Mouse (Mus musculus): ENCODE results near the gene Tm6sf1. TPM values are rescaled to one million over a fixed set of nuclear protein-coding genes. Genes with fewer than 3 reads are reported as not detected.
A peak's percentile ranks its signal among the peaks of the same experiment; 100 is the strongest.
"Not testable (repeated sequence)": the region's sequence is repeated elsewhere in the genome, so short reads cannot be mapped to it uniquely, and the experiment has no call there.

Gene Tm6sf1
- 37.1 and 43.4 TPM in 2 replicates for polyA plus RNA-seq (2012; rRNA removed)

DNA sequence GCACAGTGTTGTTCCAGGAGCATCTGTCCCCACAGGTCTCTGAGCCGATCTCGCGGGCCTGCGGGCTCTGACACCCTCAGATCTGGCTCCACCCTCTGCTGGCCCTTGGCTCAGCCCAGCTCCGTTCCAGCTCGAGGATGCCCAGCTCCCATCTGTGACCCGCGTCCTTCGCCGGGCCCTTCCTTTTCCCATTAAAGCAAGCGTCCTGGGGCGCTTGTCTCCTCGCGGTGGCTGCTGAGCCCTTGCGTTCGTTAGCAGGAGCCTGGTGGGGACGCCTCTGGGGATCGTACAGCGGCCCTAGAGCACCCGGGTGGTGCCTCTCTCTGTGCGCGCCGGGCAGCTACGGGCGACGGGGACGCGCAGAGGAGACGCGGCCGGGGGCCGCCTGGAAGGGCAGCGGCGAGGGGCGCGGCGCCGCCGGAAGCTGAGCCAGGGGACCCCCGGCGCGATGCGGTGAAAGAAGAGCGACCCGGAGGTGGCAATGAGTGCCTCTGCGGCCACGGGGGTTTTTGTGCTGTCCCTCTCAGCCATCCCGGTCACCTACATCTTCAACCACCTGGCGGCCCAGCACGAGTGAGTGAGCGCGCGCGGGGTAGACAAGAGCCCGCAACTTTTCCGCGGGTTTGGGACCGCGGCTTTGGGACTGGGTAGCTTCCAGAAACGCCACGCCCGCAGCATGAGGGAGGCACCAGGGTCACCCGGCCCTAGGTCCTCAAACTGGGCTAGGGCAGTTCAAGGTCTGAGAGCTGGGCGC lies at the start of gene Tm6sf1:
TSS of gene Tm6sf1 (plus strand) at position 34 of the 754 bp plus-strand sequence.
- TF ChIP-seq POLR2A (IDR thresholded peaks at IDR 0.05; ENCODE audit: extremely low read depth, insufficient read depth, low read length) = peak; percentile 36; the same call in 1 of the 2 replicates
- TF ChIP-seq CTCF (IDR thresholded peaks at IDR 0.05; ENCODE audit: extremely low read depth, insufficient read depth, low read length) = no peak
- Histone ChIP-seq H3K4me1 (ENCODE audit: control insufficient read depth, insufficient read depth, low read length) (peaks cover 9% of the 10 kb centered on the region), H3K27ac (ENCODE audit: insufficient read depth, low read length) (peak within 1 kb of the TSS; percentile 1), H3K4me3 (ENCODE audit: insufficient read depth, low read length) (peak within 1 kb of the TSS; percentile 53)

DNA sequence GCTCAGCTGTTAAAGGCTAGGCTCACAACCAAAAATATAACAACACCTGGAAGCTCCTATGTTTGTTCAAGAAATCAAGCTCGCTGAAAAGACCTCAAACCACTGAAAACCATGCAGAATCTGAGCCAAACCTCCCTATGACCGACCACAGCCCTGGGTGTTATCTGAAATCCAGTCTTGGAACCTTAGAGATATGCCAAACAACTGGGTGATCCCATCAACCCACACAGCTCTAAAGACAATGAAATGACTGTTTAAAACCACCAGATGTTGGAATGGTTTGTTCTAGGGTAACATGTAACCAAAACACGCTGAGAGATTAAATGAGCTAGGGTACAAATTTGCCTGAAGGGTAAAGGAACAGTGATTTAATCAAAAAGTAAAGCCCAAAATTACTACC lies 33.9 kb upstream of the Tm6sf1 start:
- no peak overlapping the region for H3K4me3 ChIP-seq (ENCODE audit: insufficient read depth, low read length)
- peaks cover 9% of the 10 kb centered on the region for H3K4me1 ChIP-seq (ENCODE audit: control insufficient read depth, insufficient read depth, low read length)
- H3K27ac ChIP-seq (ENCODE audit: insufficient read depth, low read length) = no peak overlapping the region; the same call in 1 of the 2 replicates
- TF ChIP-seq CTCF (IDR thresholded peaks at IDR 0.05; ENCODE audit: extremely low read depth, insufficient read depth, low read length) (no peak), POLR2A (IDR thresholded peaks at IDR 0.05; ENCODE audit: extremely low read depth, insufficient read depth, low read length) (no peak)

DNA sequence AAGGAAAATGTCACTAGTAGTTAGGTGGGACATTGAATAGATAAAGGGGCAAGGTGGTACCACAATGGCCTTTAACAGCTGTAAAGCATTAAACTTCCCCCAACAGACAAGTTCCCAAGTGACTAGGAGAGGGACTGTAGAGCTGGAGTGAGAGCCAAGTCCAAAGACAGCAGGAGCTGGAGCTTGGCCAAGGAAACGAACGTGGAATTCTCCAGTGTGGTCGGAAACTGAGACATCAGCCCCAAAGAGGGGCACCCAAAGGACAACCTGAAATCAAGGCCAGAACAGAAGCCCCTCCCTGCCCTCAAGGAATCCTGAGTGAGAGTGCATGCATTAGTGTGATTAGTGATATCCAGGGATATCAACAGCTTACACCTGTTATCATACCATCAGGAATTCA lies 33.4 kb upstream of the Tm6sf1 start:
- Histone ChIP-seq H3K4me3 (ENCODE audit: insufficient read depth, low read length) (no peak overlapping the region), H3K4me1 (ENCODE audit: control insufficient read depth, insufficient read depth, low read length) (peaks cover 9% of the 10 kb centered on the region), H3K27ac (ENCODE audit: insufficient read depth, low read length) (no peak overlapping the region)
- TF ChIP-seq POLR2A (IDR thresholded peaks at IDR 0.05; ENCODE audit: extremely low read depth, insufficient read depth, low read length) = no peak
- no peak for TF ChIP-seq CTCF (IDR thresholded peaks at IDR 0.05; ENCODE audit: extremely low read depth, insufficient read depth, low read length)

DNA sequence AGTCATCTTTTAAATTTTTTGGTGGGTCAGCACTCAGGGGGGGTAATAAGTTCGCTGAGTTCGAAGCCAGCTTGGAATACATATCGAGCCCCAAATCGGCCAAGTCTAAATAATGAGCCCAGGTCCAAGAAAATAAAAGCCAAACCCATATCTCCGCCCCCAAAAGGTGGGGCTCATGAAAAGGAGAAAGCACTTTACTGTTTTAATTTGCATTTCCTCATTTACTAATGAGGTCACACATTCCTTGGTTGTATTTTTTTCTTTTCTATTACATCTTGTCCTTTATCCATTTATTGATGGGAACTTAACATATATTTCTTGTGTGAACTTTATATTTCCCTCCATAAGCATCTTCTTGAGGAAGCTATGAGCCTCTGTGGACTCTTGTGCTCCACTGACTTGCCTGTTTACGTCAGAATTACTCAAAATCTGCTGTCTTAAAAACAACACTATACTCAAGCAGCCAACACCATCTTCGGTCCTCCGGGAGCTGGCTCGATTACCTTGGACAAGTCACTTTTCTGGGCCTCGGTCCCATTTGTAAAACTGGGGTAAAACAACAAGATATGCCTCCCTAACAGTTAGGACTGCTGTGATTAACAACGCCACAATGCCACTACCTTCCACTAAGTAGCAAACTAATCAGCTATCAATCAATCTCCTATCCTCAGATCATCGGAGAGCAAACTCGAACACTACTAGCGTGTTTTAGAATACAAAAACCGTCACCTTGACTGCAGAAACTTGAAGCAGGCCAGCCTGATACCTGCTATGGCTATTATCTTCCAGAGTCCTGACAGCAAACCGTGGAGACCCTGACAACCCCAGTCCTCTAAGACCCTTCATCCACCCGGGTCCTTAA lies 30.8 kb upstream of the Tm6sf1 start:
- Histone ChIP-seq H3K4me1 (ENCODE audit: control insufficient read depth, insufficient read depth, low read length) (peaks cover 9% of the 10 kb centered on the region), H3K27ac (ENCODE audit: insufficient read depth, low read length) (peak overlapping the region; percentile 98), H3K4me3 (ENCODE audit: insufficient read depth, low read length) (peak overlapping the region; percentile 64)
- TF ChIP-seq POLR2A (IDR thresholded peaks at IDR 0.05; ENCODE audit: extremely low read depth, insufficient read depth, low read length) (no peak), CTCF (IDR thresholded peaks at IDR 0.05; ENCODE audit: extremely low read depth, insufficient read depth, low read length) (no peak)

DNA sequence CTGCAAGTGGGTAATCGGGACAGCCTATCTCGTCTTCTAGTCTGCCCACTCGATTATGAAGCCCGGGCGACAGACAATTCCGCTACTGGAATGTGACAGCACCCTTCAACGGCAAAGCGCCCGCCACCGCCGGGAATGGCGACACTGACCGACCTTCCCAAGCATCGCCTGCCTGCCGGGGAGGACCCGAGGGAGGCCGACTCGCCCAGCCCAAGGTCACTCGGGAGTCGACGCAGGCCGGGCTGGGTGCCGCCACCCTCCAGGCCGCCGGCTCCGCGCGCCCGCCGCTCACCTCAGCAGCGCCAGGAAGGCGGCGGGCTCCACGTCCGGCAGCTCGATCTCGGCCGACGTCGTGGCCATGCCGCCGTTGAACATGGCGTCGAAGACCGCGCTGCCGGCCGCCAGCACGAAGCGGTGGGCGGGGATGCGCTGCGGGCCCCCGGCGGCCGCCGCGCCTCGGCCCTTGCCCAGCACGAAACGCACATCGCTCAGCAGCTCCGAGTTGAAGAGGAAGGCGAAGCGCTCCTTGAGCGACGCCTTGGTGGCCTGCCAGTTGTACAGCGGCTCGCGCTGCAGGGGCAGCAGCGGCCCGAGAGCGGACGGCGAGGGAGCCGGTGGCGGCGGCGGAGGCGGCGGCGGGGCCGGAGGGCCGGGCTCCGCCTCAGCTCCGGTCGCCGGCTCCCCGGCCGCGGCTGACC lies 30.0 kb upstream of the Tm6sf1 start:
- TF ChIP-seq CTCF (IDR thresholded peaks at IDR 0.05; ENCODE audit: extremely low read depth, insufficient read depth, low read length) (no peak), POLR2A (IDR thresholded peaks at IDR 0.05; ENCODE audit: extremely low read depth, insufficient read depth, low read length) (no peak)
- H3K4me1 ChIP-seq (ENCODE audit: control insufficient read depth, insufficient read depth, low read length) = peaks cover 9% of the 10 kb centered on the region
- peak overlapping the region; percentile 98 for H3K27ac ChIP-seq (ENCODE audit: insufficient read depth, low read length)
- peak overlapping the region; percentile 64 for H3K4me3 ChIP-seq (ENCODE audit: insufficient read depth, low read length)

DNA sequence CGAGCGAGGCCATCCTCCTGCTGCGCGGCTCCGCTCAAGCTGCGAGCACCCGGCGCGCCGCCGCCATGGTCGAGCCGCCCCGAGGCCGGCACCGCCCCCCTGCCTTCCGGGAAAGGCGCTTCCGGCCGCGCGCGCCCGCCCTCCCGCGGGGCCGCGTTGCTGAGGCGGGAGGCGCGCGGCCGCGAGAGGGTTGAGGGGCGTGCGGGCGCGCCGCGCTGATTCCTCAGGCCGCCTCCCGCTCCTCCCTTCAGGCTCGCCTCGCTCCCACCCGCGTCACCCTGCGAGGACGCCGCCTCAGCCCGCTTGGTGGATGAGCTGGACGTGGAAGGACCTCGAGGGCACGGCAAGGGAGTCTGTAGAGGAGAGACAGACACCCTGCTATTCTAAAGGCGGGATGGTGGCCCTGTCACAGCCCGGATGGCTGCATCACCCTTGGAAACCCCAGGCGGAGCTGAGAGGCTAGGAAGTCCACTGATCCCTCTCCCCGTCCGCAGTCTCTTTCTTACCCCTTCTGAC lies 29.4 kb upstream of the Tm6sf1 start, which contains the start of gene Btbd1:
TSS of gene Btbd1 (minus strand) at position 53 of the 516 bp plus-strand sequence.
- Histone ChIP-seq H3K4me1 (ENCODE audit: control insufficient read depth, insufficient read depth, low read length) (peaks cover 9% of the 10 kb centered on the region), H3K4me3 (ENCODE audit: insufficient read depth, low read length) (peak within 1 kb of the TSS; percentile 64), H3K27ac (ENCODE audit: insufficient read depth, low read length) (peak within 1 kb of the TSS; percentile 98)
- peak; percentile 70 for TF ChIP-seq POLR2A (IDR thresholded peaks at IDR 0.05; ENCODE audit: extremely low read depth, insufficient read depth, low read length)
- no peak for TF ChIP-seq CTCF (IDR thresholded peaks at IDR 0.05; ENCODE audit: extremely low read depth, insufficient read depth, low read length)

DNA sequence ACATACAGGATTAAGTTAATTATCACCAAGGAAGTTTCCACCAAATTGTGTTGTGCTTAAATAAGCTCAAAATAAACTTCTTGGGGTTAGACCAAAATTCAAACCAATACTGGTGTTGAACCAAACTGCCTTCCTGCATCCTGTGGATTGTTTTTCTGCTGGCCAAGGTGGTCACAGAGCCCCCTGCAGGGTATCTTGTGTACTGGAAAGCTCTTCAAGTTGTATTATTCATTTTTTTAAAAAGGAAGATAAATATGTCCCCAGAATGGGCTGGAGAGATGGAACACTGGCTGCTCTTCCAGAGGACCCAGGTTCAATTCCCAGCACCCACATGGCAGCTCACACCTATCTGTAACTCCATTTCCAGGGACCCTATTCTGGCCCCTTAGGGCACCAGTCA lies 24.0 kb upstream of the Tm6sf1 start:
- Histone ChIP-seq H3K4me1 (ENCODE audit: control insufficient read depth, insufficient read depth, low read length) (peaks cover 3% of the 10 kb centered on the region), H3K4me3 (ENCODE audit: insufficient read depth, low read length) (no peak overlapping the region), H3K27ac (ENCODE audit: insufficient read depth, low read length) (no peak overlapping the region)
- TF ChIP-seq POLR2A (IDR thresholded peaks at IDR 0.05; ENCODE audit: extremely low read depth, insufficient read depth, low read length) (no peak), CTCF (IDR thresholded peaks at IDR 0.05; ENCODE audit: extremely low read depth, insufficient read depth, low read length) (no peak)

DNA sequence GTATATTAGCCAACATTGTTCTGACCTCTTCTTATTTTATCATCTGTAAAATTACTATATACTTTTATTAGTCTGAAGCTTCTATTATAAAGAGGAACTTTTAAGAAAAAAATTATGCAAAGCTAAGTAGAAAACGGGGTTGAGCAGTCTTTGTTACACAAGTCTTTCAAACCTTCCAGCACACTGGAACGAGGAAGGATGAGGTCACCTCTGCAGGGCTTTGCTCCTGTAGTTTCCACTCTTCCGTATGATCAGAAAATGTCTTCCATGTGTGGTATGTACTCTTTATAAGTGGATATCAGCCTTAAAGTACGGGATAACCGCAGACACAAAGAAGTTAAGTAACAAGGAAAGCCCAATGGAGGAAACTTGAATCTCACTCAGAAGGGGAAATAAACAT lies 23.4 kb upstream of the Tm6sf1 start:
- Histone ChIP-seq H3K27ac (ENCODE audit: insufficient read depth, low read length) (no peak overlapping the region), H3K4me3 (ENCODE audit: insufficient read depth, low read length) (no peak overlapping the region), H3K4me1 (ENCODE audit: control insufficient read depth, insufficient read depth, low read length) (peaks cover 5% of the 10 kb centered on the region)
- TF ChIP-seq CTCF (IDR thresholded peaks at IDR 0.05; ENCODE audit: extremely low read depth, insufficient read depth, low read length) (no peak), POLR2A (IDR thresholded peaks at IDR 0.05; ENCODE audit: extremely low read depth, insufficient read depth, low read length) (no peak)

DNA sequence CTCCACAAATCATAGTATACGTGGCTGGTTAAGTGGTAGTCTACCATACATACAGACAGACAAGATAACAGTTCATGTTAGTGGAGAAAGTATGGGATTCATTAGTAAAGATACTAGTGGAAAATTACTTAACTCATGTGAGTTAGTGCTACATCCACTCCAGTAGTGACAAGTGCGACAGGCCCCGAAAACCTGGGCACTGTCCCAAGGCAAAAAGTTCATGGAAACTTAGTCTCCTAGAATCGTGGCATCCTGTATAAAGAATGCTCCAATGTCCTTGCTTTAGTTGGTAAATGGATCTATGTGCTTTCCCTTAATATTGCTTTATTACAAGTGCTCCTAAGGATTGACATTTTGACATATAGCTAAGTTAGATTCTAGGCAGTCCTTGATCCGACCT lies 21.0 kb upstream of the Tm6sf1 start:
- H3K4me1 ChIP-seq (ENCODE audit: control insufficient read depth, insufficient read depth, low read length) = peaks cover 14% of the 10 kb centered on the region
- not testable (repeated sequence) for H3K4me3 ChIP-seq (ENCODE audit: insufficient read depth, low read length); H3K27ac ChIP-seq (ENCODE audit: insufficient read depth, low read length)

Measured in cortical plate, adult 2 months (tissue).